ENCODE assay signal across 25 mouse cellular contexts in the genomic region with DNA sequence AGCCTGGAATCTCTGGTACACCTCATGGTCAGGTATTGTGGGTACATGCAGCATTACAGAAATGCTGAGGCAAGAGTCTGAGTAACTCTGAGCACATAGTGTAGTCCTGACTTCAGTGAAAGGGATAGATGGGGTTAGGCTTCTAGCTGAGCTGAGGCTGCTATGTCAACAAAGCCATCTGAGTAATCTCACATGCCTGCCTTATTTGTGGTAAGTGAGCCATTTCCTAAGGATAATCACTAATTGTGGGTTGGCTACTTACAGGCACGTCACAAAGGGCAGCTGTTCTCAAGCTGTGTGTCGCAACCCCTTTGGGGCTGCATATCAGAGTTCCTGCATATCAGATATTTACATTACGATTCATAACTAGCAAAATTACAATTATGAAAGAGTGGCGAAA.
DNase-seq lines count a peak whose midpoint lies in the region; TF ChIP-seq lines count a peak whose summit lies in the region.
"Had no signal": no experiment of that assay in that cellular context is flagged by ENCODE, and none has a peak within 500 bp of the region (broad histone marks: within the 10 kb centered on the region; RNA-seq: fewer than 3 reads in every experiment).

No protein-coding gene starts in this region.

- H3K27me3 ChIP-seq in myocyte (ENCODE audit: control insufficient read depth, insufficient read depth, insufficient read length): no peaks in the 10 kb centered on the region
- H3K27me3 ChIP-seq: forebrain, embryonic 13.5 days; hindbrain, embryonic 15.5 days; neural tube, embryonic 12.5 days had no signal

- H3K79me2 ChIP-seq in myocyte (ENCODE audit: control insufficient read depth, insufficient read depth): no peaks in the 10 kb centered on the region

- peaks cover 57% of the 10 kb centered on the region for H3K36me3 ChIP-seq in myocyte (ENCODE audit: control insufficient read depth, insufficient read depth)

- H3K4me2 ChIP-seq in myocyte (ENCODE audit: low read depth): peak overlapping the region; percentile 24
- H3K4me2 ChIP-seq: forebrain, embryonic 13.5 days; hindbrain, embryonic 15.5 days; neural tube, embryonic 12.5 days had no signal

- peak; percentile 69 for DNase-seq in 3T3-L1 (ENCODE audit: low read depth, low spot score)
- DNase-seq in 416B (ENCODE audit: low read depth): peak; percentile 95
- DNase-seq in brain, adult 2 months (ENCODE audit: low read depth, low spot score): peak; percentile 39
- no peak for DNase-seq in heart, adult 8-10 months (ENCODE audit: low spot score)
- no peak for DNase-seq in gastrocnemius, adult 8-10 months (ENCODE audit: low spot score in 2 of 2)
- DNase-seq in kidney, postnatal 4 days: no peak
- DNase-seq: adrenal gland, adult 8-10 months; cerebellum, adult 11 months; cerebellum, adult 9-11 months; embryo, embryonic 11 days; gastrocnemius, postnatal 36 days; heart, postnatal 14 days; kidney, adult 2 months; layer of hippocampus, adult 9-11 months; liver; lung, adult 2 months; lung, postnatal 4 days; midbrain, embryonic 14.5 days; right cerebral cortex, postnatal 4 days; thymus, postnatal 4 days had no signal

- no peak overlapping the region for H3K4me3 ChIP-seq in myocyte
- H3K4me3 ChIP-seq: forebrain, embryonic 13.5 days; hindbrain, embryonic 10.5 days; hindbrain, embryonic 15.5 days; neural tube, embryonic 12.5 days had no signal

- H3ac ChIP-seq in myocyte (ENCODE audit: control insufficient read depth, insufficient read length): no peak overlapping the region

- TF ChIP-seq POLR2A in myocyte (IDR thresholded peaks at IDR 0.05; ENCODE audit: insufficient read length, low read depth): no peak

TF ChIP-seq in myocyte, 11 proteins besides CTCF, POLR2A, EP300 and RAD21:
- no peak for TF ChIP-seq USF1 (IDR thresholded peaks at IDR 0.05; ENCODE audit: low read depth)
- no peak for TF ChIP-seq POLR2AphosphoS2 (IDR thresholded peaks at IDR 0.05; ENCODE audit: insufficient read length, low read depth)
- TF ChIP-seq CEBPB (IDR thresholded peaks at IDR 0.05; ENCODE audit: insufficient read depth, poor library complexity, severe bottlenecking): peak; percentile 97
- peak; percentile 54 for TF ChIP-seq TCF12 (IDR thresholded peaks at IDR 0.05; ENCODE audit: insufficient read depth, poor library complexity, severe bottlenecking)
- TF ChIP-seq SRF (IDR thresholded peaks at IDR 0.05; ENCODE audit: control insufficient read depth, insufficient read length, low read depth): no peak
- no peak for TF ChIP-seq E2F4 (IDR thresholded peaks at IDR 0.05; ENCODE audit: insufficient read depth)
- TF ChIP-seq REST (IDR thresholded peaks at IDR 0.05; ENCODE audit: insufficient read depth, insufficient read length): no peak
- peak in 2 of 3 experiments; percentile 55 to 66 for TF ChIP-seq MYOG (IDR thresholded peaks at IDR 0.05; ENCODE audit: control insufficient read depth in 1 of 3, insufficient read depth in 1 of 3, insufficient read length in 2 of 3, low read depth in 2 of 3)
- no peak for TF ChIP-seq MAX (IDR thresholded peaks at IDR 0.05; ENCODE audit: low read depth)
- peak in 2 of 3 experiments; percentile 69 to 89 for TF ChIP-seq MYOD1 (IDR thresholded peaks at IDR 0.05; ENCODE audit: control insufficient read depth in 1 of 3, insufficient read length in 2 of 3, low read depth in 2 of 3)
- no peak for TF ChIP-seq TCF3 (IDR thresholded peaks at IDR 0.05; ENCODE audit: insufficient read length, low read depth)

Comparison
In these comparisons a context has a peak if more than half of its experiments do, and no peak if none do; other contexts are left out.
1. DNase-seq: peak in 3T3-L1 (single experiment), 416B (single experiment) and brain, adult 2 months (single experiment); none in heart, adult 8-10 months (single experiment), gastrocnemius, adult 8-10 months (0 of 2) and kidney, postnatal 4 days (0 of 2).